Mouse (Mus musculus) midbrain, postnatal 0 days (tissue): ENCODE data around the gene Golga7b. TPM values are rescaled to one million over a fixed set of nuclear protein-coding genes. Genes with fewer than 3 reads are reported as not detected.
A peak's percentile ranks its signal among the peaks of the same experiment; 100 is the strongest.

Source experiments
- ATAC-seq: fragments of 200-750 bp; cut with Nextera tagmentation; 2 replicates; pipeline ENCODE4 v1.8.0; 2017; ENCODE audit warnings: moderate number of reproducible peaks, mild to moderate bottlenecking, moderate TSS enrichment, moderate library complexity; ENCODE audit not compliant: low FRiP score
- DNase-seq: peaks from one replicate; pipeline ENCODE4 v3.0.0-alpha.2; 2015; ENCODE audit warnings: low spot score
- H3K27ac ChIP-seq: fragments of 300-500 bp; sonication (generic); 2 replicates; pipeline ENCODE4 v1.5.1; 2014; ENCODE audit warnings: low read depth, mild to moderate bottlenecking, low read length, mixed read lengths
- H3K27me3 ChIP-seq: fragments of 300-500 bp; sonication (generic); 2 replicates; pipeline ENCODE4 v1.6.1; 2014; ENCODE audit warnings: low read length, control low read depth, mixed read lengths; ENCODE audit not compliant: insufficient read depth
- H3K36me3 ChIP-seq: fragments of 300-500 bp; sonication (generic); 2 replicates; pipeline ENCODE4 v1.6.1; 2014; ENCODE audit warnings: low read length, control low read depth, mixed read lengths; ENCODE audit not compliant: insufficient read depth
- H3K4me1 ChIP-seq: fragments of 300-500 bp; sonication (generic); 2 replicates; pipeline ENCODE4 v1.6.1; 2014; ENCODE audit warnings: mild to moderate bottlenecking, control low read depth, antibody characterized with exemption, low read length, mixed read lengths; ENCODE audit not compliant: insufficient read depth
- H3K4me2 ChIP-seq: fragments of 300-500 bp; sonication (generic); 2 replicates; pipeline ENCODE4 v1.6.1; 2014; ENCODE audit warnings: low read depth, mild to moderate bottlenecking, low read length, mixed read lengths; ENCODE audit not compliant: poor library complexity, severe bottlenecking
- H3K4me3 ChIP-seq: fragments of 300-500 bp; sonication (generic); 2 replicates; pipeline ENCODE4 v1.5.1; 2014; ENCODE audit warnings: low read depth, mild to moderate bottlenecking, low read length, moderate library complexity
- H3K9ac ChIP-seq: fragments of 300-500 bp; sonication (generic); replicated peaks from 2 replicates; pipeline ENCODE4 v1.6.1; 2014; ENCODE audit warnings: mild to moderate bottlenecking, low read length, moderate library complexity, mixed read lengths; ENCODE audit not compliant: poor library complexity, severe bottlenecking
- H3K9me3 ChIP-seq: fragments of 300-500 bp; sonication (generic); 2 replicates; pipeline ENCODE4 v1.6.1; 2016; ENCODE audit warnings: low read length, control low read depth
- CTCF ChIP-seq: IDR thresholded peaks from 2 replicates; pipeline ENCODE4 v1.5.1; 2016; ENCODE audit warnings: antibody characterized with exemption, mild to moderate bottlenecking
- WGBS: fragments of 180-500 bp; shearing (Covaris S2); extraction: QIAGEN DNeasy Blood & Tissue Kit; methylation state at CpG from one replicate; pipeline ENCODE4 v1.1.7; 2014; 5-methylcytosine and 5-hydroxymethylcytosine counted together
- polyA plus RNA-seq: library from polyadenylated mRNA; unstranded; fragments of >200 nt; fragmentation: Nextera tagmentation; extraction: Ambion mirVana; gene quantifications from 2 replicates; pipeline ENCODE4 v1.2.1, GENCODE M21; 2015
- total RNA-seq: library from RNA; depleted of rRNA; stranded (reverse); fragments of >200 nt; gene quantifications from 2 replicates; pipeline ENCODE4 v1.2.3, GENCODE M21; 2014

Golga7b gene
- total and polyA plus RNA-seq, 2 experiments from 2014 or later = 70.3 to 92.8 TPM

GRCm38 (mm10) chr19:42209485-42209884, 37.9 kb upstream of the Golga7b start:
- H3K9ac ChIP-seq = no peak overlapping the region
- H3K4me2 ChIP-seq = no peak overlapping the region
- ATAC-seq = no peak; the same call in 1 of the 2 replicates
- no peak overlapping the region for H3K27ac ChIP-seq
- H3K36me3 ChIP-seq = no peaks in the 10 kb centered on the region
- no peak for TF ChIP-seq CTCF
- no peaks in the 10 kb centered on the region for H3K27me3 ChIP-seq
- H3K4me1 ChIP-seq = no peaks in the 10 kb centered on the region
- H3K9me3 ChIP-seq = no peaks in the 10 kb centered on the region
- 60% methylated on average over 7 of the region's 7 CpGs for WGBS
- H3K4me3 ChIP-seq = no peak overlapping the region
- no peak for DNase-seq

- Histone ChIP-seq H3K9me3 (no peaks in the 10 kb centered on the region), H3K27ac (no peak overlapping the region), H3K4me1 (no peaks in the 10 kb centered on the region), H3K36me3 (no peaks in the 10 kb centered on the region), H3K27me3 (no peaks in the 10 kb centered on the region), H3K4me2 (no peak overlapping the region), H3K4me3 (no peak overlapping the region), H3K9ac (no peak overlapping the region)
- DNase-seq (no peak), ATAC-seq (no peak)
- WGBS = 67% methylated on average over 6 of the region's 6 CpGs
- no peak for TF ChIP-seq CTCF
These were observed 37.4 kb upstream of the Golga7b start for GRCm38 (mm10) chr19:42209976-42210375.

- DNase-seq = no peak
- ATAC-seq = no peak
- H3K27ac ChIP-seq = no peak overlapping the region
- no peak for TF ChIP-seq CTCF
- no peaks in the 10 kb centered on the region for H3K4me1 ChIP-seq
- no peaks in the 10 kb centered on the region for H3K27me3 ChIP-seq
- H3K9me3 ChIP-seq = no peaks in the 10 kb centered on the region
- WGBS = 57% methylated on average over 8 of the region's 8 CpGs
- no peak overlapping the region for H3K4me3 ChIP-seq
- no peak overlapping the region for H3K4me2 ChIP-seq
- H3K9ac ChIP-seq = no peak overlapping the region
- H3K36me3 ChIP-seq = no peaks in the 10 kb centered on the region
These were observed 35.4 kb upstream of the Golga7b start for GRCm38 (mm10) chr19:42211936-42212335.

GRCm38 (mm10) chr19:42214601-42215000, 32.8 kb upstream of the Golga7b start:
- H3K27ac ChIP-seq = no peak overlapping the region
- ATAC-seq (no peak), DNase-seq (no peak)

GRCm38 (mm10) chr19:42216699-42217373, 30.5 kb upstream of the Golga7b start:
- Histone ChIP-seq H3K9me3 (no peaks in the 10 kb centered on the region), H3K36me3 (no peaks in the 10 kb centered on the region), H3K4me1 (no peaks in the 10 kb centered on the region), H3K4me2 (no peak overlapping the region), H3K4me3 (no peak overlapping the region), H3K9ac (no peak overlapping the region), H3K27ac (no peak overlapping the region), H3K27me3 (no peaks in the 10 kb centered on the region)
- DNase-seq (no peak), ATAC-seq (peak; percentile 13; the same call in 1 of the 2 replicates)
- TF ChIP-seq CTCF = no peak
- WGBS = 65% methylated on average over 7 of the region's 7 CpGs

More at GRCm38 (mm10) chr19:42214601-42215000, 32.8 kb upstream of the Golga7b start:
- Histone ChIP-seq H3K9ac (no peak overlapping the region), H3K9me3 (no peaks in the 10 kb centered on the region), H3K4me2 (no peak overlapping the region), H3K4me1 (no peaks in the 10 kb centered on the region), H3K27me3 (no peaks in the 10 kb centered on the region), H3K36me3 (no peaks in the 10 kb centered on the region), H3K4me3 (no peak overlapping the region)
- no peak for TF ChIP-seq CTCF
- 87% methylated on average over 2 of the region's 2 CpGs for WGBS

- Histone ChIP-seq H3K4me3 (no peak overlapping the region), H3K27ac (no peak overlapping the region), H3K4me2 (no peak overlapping the region), H3K36me3 (no peaks in the 10 kb centered on the region), H3K4me1 (no peaks in the 10 kb centered on the region), H3K9me3 (no peaks in the 10 kb centered on the region), H3K27me3 (no peaks in the 10 kb centered on the region), H3K9ac (no peak overlapping the region)
- 21% methylated on average over 2 of the region's 2 CpGs for WGBS
- peak; percentile 91 for TF ChIP-seq CTCF
- ATAC-seq = peak; percentile 60; the same call in 1 of the 2 replicates
- peak; percentile 66 for DNase-seq
These were observed 30.0 kb upstream of the Golga7b start for GRCm38 (mm10) chr19:42217374-42217763.
